Mouse (Mus musculus) forebrain, postnatal 0 days (tissue): ENCODE data around the gene Eci3. TPM values are rescaled to one million over a fixed set of nuclear protein-coding genes. Genes with fewer than 3 reads are reported as not detected.
"Not testable (repeated sequence)": the region's sequence is repeated elsewhere in the genome, so short reads cannot be mapped to it uniquely, and the experiment has no call there.

Experiments used
- ATAC-seq: fragments of 200-750 bp; cut with Nextera tagmentation; 2 replicates; pipeline ENCODE4 v1.8.0; 2017; ENCODE audit warnings: mild to moderate bottlenecking, moderate library complexity
- DNase-seq: peaks from one replicate; pipeline ENCODE4 v3.0.0-alpha.2; 2015
- H3K27ac ChIP-seq: fragments of 300-500 bp; sonication (generic); 2 replicates; pipeline ENCODE4 v1.5.1; 2014; ENCODE audit warnings: low read depth, mild to moderate bottlenecking, antibody characterized with exemption, low read length, moderate library complexity, mixed read lengths
- H3K27me3 ChIP-seq: fragments of 300-500 bp; sonication (generic); 2 replicates; pipeline ENCODE4 v1.6.1; 2014; ENCODE audit warnings: mild to moderate bottlenecking, low read length, mixed read lengths; ENCODE audit not compliant: insufficient read depth
- H3K36me3 ChIP-seq: fragments of 300-500 bp; sonication (generic); 2 replicates; pipeline ENCODE4 v1.6.1; 2014; ENCODE audit warnings: mild to moderate bottlenecking, moderate library complexity; ENCODE audit not compliant: insufficient read depth
- H3K4me1 ChIP-seq: fragments of 300-500 bp; sonication (generic); 2 replicates; pipeline ENCODE4 v1.6.1; 2014; ENCODE audit warnings: antibody characterized with exemption; ENCODE audit not compliant: insufficient read depth
- H3K4me2 ChIP-seq: fragments of 300-500 bp; sonication (generic); 2 replicates; pipeline ENCODE4 v1.6.1; 2014; ENCODE audit warnings: low read depth, mild to moderate bottlenecking, moderate library complexity
- H3K4me3 ChIP-seq: fragments of 300-500 bp; sonication (generic); 2 replicates; pipeline ENCODE4 v1.5.1; 2014; ENCODE audit warnings: low read depth, low read length, mixed read lengths
- H3K9ac ChIP-seq: fragments of 300-500 bp; sonication (generic); 2 replicates; pipeline ENCODE4 v1.6.1; 2014; ENCODE audit warnings: mild to moderate bottlenecking
- H3K9me3 ChIP-seq: fragments of 300-500 bp; sonication (generic); 2 replicates; pipeline ENCODE4 v1.6.1; 2016; ENCODE audit warnings: low read length
- CTCF ChIP-seq: sonication (generic); IDR thresholded peaks from 2 replicates; pipeline ENCODE4 v1.5.1; 2016; ENCODE audit warnings: antibody characterized with exemption, control low read depth, low read depth
- WGBS: fragments of 180-500 bp; shearing (Covaris S2); extraction: QIAGEN DNeasy Blood & Tissue Kit; methylation state at CpG from one replicate; pipeline ENCODE4 v1.1.7; 2014; 5-methylcytosine and 5-hydroxymethylcytosine counted together
- polyA plus RNA-seq: library from polyadenylated mRNA; unstranded; fragments of >200 nt; fragmentation: Nextera tagmentation; extraction: Ambion mirVana; gene quantifications from 2 replicates; pipeline ENCODE4 v1.2.1, GENCODE M21; 2015
- total RNA-seq: library from RNA; depleted of rRNA; stranded (reverse); fragments of >200 nt; gene quantifications from 2 replicates; pipeline ENCODE4 v1.2.3, GENCODE M21; 2014; rRNA removed

Gene Eci3
- total RNA-seq, result 0.31 TPM in 1 of 2 replicates, not detected in the other
- polyA plus RNA-seq, result 0.23 TPM in 1 of 2 replicates, not detected in the other

DNA sequence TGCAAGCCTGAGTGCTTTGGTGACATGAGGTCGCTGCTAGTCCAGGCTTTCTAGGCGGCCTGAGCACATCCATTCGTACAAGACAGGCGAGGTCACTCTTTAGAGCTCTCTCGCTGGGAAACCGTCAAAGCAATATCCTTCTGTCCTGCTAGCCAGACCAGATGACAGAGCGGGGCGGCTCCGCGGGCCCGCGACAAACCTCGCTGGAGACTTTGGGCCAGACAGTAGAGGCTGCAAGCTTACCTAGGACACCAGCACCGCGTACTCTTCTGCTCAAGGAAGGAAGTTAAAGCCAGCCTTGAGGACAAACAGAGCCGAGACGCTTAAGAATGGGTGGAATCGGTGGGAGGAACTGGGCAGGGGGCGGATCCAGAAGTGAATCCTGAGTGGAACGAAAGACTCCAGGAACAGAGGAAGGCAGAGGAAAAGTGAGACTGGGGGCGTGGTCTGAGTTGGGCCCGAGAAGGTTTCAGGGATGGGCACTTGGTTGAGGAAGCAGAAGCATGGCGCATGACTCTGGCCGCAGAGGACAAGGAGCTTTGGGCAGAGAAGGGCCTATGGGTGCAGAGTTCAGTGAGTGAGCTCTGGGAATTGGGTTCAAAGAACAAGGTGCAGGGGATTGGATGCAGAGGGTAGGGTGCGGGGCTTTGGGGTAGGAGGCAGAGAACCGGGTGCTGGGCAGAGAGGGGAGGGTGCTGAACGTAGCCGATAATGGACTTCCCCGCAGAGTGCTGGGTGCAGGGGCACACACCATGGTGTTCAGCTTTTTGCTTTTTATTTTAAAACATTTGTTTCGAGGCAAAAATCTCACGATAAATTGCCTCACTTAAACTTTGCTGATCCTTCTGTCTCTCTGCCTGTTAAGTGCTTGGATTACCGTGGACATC is at the start of gene Eci3:
TSS of gene Eci3 (minus strand) at position 300 of the 887 bp plus-strand sequence.
- H3K4me2 ChIP-seq, result peak within 1 kb of the TSS; percentile 68
- H3K27ac ChIP-seq, result no peak within 1 kb of the TSS
- H3K4me3 ChIP-seq, result peak within 1 kb of the TSS; percentile 38
- 0 out of 2 replicates have a peak, but pooled peaks cover 4% of the 10 kb centered on the region for H3K4me1 ChIP-seq
- TF ChIP-seq CTCF, result no peak
- H3K9me3 ChIP-seq, result no peaks in the 10 kb centered on the region
- ATAC-seq, result peak; percentile 53
- 2% methylated on average over 32 of the region's 32 CpGs for WGBS
- H3K36me3 ChIP-seq, result no peaks in the 10 kb centered on the region
- DNase-seq, result peak; percentile 10
- peak within 1 kb of the TSS; percentile 31; the same call in 1 of the 2 replicates for H3K9ac ChIP-seq
- peaks cover 8% of the 10 kb centered on the region; the same call in 1 of the 2 replicates for H3K27me3 ChIP-seq

GRCm38 (mm10) chr13:34995925-34996324 is 32.3 kb upstream of the Eci3 start:
- Histone ChIP-seq H3K4me1 (peaks cover 8% of the 10 kb centered on the region; the same call in 1 of the 2 replicates), H3K4me3 (no peak overlapping the region), H3K27me3 (no peaks in the 10 kb centered on the region), H3K9ac (no peak overlapping the region), H3K4me2 (no peak overlapping the region), H3K36me3 (no peaks in the 10 kb centered on the region), H3K27ac (no peak overlapping the region), H3K9me3 (no peaks in the 10 kb centered on the region)
- 61% methylated on average over 2 of the region's 2 CpGs for WGBS
- DNase-seq, result peak; percentile 2
- no peak for ATAC-seq
- no peak for TF ChIP-seq CTCF

DNA sequence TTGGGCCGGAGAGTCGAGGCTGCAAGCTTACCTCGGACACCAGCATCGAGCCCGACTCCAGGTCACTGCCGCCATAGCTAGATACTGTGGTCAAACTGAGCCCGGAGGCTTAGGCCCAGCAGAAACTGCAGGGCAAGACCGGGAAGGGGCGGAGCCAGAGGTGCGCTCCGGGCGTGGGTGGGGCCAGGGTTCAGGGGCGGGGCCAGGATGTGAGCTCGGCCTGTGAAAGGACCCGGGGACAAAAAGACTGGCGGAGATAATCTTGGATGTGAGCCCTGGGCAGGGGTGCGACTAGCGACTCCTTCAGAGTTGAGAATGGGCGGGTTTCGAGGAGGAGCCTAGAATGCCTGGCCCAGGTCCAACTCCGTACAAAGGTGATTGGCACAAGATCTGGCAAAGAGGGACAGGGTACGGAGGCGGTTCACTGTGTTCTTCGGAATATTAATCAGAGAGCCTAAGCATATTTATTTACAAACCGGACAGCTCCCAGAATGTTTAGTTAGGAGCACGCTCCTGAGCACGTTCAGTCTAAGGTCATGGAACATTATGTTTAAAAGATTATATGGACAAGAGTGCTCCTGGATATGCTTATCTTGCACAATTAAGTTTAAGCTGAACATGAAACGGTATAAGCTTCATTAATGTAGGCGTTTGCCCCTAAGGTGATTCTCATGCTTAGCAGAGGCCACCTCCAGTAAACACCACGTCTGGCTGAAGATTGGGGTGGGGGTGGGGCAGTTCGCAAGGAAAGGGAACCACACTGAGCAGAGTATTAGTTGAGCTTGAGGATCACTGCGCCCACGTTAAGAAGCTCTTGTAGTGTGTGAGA is 30.6 kb upstream of the Eci3 start:
- TF ChIP-seq CTCF, result no peak
- peak overlapping the region; percentile 57 for H3K4me3 ChIP-seq
- DNase-seq (peak; percentile 91), ATAC-seq (peak; percentile 95)
- H3K4me2 ChIP-seq, result peak overlapping the region; percentile 76
- peak overlapping the region; percentile 62 for H3K27ac ChIP-seq
- H3K9ac ChIP-seq, result peak overlapping the region; percentile 74
- WGBS, result 1% methylated on average over 33 of the region's 33 CpGs
- no peaks in the 10 kb centered on the region for H3K27me3 ChIP-seq
- peaks cover 8% of the 10 kb centered on the region; the same call in 1 of the 2 replicates for H3K36me3 ChIP-seq
- no peaks in the 10 kb centered on the region for H3K9me3 ChIP-seq
- H3K4me1 ChIP-seq, result peaks cover 8% of the 10 kb centered on the region; the same call in 1 of the 2 replicates

DNA sequence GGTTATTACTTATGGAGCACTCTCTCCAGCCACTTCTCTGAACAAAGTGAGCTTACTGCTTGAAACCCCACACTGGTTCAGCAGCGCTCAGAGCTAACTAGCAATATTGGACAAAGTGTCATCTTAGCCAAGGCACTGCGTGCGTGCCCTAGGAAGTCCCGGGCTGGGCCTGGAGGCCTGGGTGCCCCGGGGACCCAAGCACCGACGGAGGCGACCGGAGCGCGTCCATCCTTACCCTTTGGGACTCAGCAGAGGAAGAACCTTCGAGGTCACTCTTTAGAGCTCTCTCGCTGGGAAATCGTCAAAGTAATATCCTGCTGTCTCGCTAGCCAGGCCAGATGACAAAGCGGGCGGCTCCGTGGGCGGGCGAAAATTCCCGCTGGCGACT is 30.0 kb upstream of the Eci3 start:
- H3K4me1 ChIP-seq, result peaks cover 8% of the 10 kb centered on the region; the same call in 1 of the 2 replicates
- DNase-seq (no peak), ATAC-seq (peak; percentile 50)
- H3K9me3 ChIP-seq, result no peaks in the 10 kb centered on the region
- peaks cover 12% of the 10 kb centered on the region for H3K36me3 ChIP-seq
- peak overlapping the region; percentile 57 for H3K4me3 ChIP-seq
- H3K27ac ChIP-seq, result peak overlapping the region; percentile 62
- no peaks in the 10 kb centered on the region for H3K27me3 ChIP-seq
- peak overlapping the region; percentile 74 for H3K9ac ChIP-seq
- TF ChIP-seq CTCF, result no peak
- H3K4me2 ChIP-seq, result peak overlapping the region; percentile 76
- WGBS, result under 1% methylated on average over 22 of the region's 22 CpGs

DNA sequence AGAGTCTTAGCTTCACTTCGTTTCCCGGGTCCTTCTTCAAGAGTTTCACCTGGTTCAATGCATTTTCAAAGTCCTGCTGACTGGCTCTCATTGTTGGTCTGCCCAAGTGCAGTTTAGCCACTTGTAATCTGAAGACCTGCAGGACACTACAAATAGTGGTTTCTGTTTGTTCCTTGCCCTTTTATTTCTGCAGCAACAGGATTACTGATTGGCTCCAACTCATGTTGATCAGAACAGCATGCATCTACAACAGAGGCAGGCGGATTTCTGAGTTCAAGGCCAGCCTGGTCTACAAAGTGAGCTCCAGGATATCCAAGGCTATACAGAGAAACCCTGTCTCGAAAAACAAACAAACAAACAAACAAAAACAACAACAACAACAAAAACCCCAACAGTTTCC is 29.5 kb upstream of the Eci3 start:
- TF ChIP-seq CTCF, result no peak
- no peaks in the 10 kb centered on the region for H3K9me3 ChIP-seq
- peaks cover 17% of the 10 kb centered on the region for H3K36me3 ChIP-seq
- peak overlapping the region; percentile 76 for H3K4me2 ChIP-seq
- peaks cover 8% of the 10 kb centered on the region; the same call in 1 of the 2 replicates for H3K4me1 ChIP-seq
- H3K4me3 ChIP-seq, result peak overlapping the region; percentile 57
- H3K27me3 ChIP-seq, result no peaks in the 10 kb centered on the region
- no peak overlapping the region for H3K27ac ChIP-seq
- no peak for ATAC-seq
- WGBS, result 60% methylated on average over 4 of the region's 4 CpGs
- DNase-seq, result peak; percentile 6
- peak overlapping the region; percentile 74; the same call in 1 of the 2 replicates for H3K9ac ChIP-seq

- no peak for DNase-seq
- TF ChIP-seq CTCF, result no peak
- Histone ChIP-seq H3K36me3 (peaks cover 31% of the 10 kb centered on the region), H3K9me3 (no peaks in the 10 kb centered on the region), H3K27me3 (no peaks in the 10 kb centered on the region), H3K4me3 (no peak overlapping the region), H3K4me2 (no peak overlapping the region), H3K4me1 (peaks cover 8% of the 10 kb centered on the region; the same call in 1 of the 2 replicates), H3K27ac (no peak overlapping the region), H3K9ac (no peak overlapping the region)
- no peak for ATAC-seq
- 75% methylated on average over 4 of the region's 4 CpGs for WGBS
Observed at GRCm38 (mm10) chr13:34991581-34992273, 28.1 kb upstream of the Eci3 start.

GRCm38 (mm10) chr13:34983479-34983878 is 19.9 kb upstream of the Eci3 start:
- 100% methylated on average over 1 of the region's 1 CpGs for WGBS
- H3K4me1 ChIP-seq, H3K4me2 ChIP-seq, DNase-seq, H3K9me3 ChIP-seq, H3K4me3 ChIP-seq, H3K27ac ChIP-seq, H3K9ac ChIP-seq, ATAC-seq, H3K27me3 ChIP-seq: not testable (repeated sequence)
- peaks cover 62% of the 10 kb centered on the region for H3K36me3 ChIP-seq

DNA sequence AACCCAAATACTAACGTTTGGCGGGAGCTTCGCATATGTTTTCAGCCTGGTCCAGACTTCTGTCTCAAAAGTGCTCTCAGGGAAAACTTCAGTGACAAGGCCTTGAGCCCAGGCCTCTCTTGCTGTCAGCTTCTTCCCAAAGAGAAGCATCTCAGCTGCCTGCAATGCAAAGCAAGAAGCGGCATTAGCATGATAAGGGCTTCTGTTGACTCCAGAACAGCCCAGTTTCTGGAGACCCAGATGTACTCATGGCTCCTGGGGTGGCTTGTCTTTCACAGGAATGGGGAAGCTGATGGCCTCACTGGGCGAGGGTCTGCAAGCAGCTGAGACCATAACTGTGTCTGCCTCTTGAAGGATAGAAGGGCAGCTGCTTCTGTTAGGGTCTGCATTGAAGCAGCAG is 15.0 kb upstream of the Eci3 start:
- not testable (repeated sequence) for H3K27ac ChIP-seq, H3K9ac ChIP-seq, H3K4me1 ChIP-seq, DNase-seq, ATAC-seq, H3K4me3 ChIP-seq, H3K9me3 ChIP-seq, H3K27me3 ChIP-seq, H3K4me2 ChIP-seq
- 70% methylated on average over 5 of the region's 5 CpGs for WGBS
- peaks cover 50% of the 10 kb centered on the region for H3K36me3 ChIP-seq
